ENCODE assay signal across 27 mouse cellular contexts in the genomic region with DNA sequence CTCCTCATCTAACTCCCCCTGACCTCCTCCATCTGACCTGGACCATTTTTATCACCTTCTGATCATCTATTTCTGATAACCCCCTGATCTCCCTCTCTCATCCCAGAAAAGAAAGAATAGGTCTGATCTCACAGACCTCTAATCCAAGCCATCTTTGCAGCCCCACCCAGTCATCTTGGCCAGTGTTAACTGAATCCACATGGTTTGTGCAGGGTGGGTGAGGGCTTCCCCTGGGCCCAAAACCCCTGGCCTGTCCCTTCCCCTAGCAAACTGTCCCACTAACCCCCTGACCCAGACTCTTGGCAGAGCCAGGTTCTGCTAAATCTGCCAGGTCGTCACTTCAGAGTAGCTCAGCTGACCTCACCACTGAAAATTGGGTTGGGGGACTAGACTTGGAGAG. TPM values are rescaled to one million over a fixed set of nuclear protein-coding genes. Genes with fewer than 3 reads are reported as not detected.
DNase-seq lines count a peak whose midpoint lies in the region; TF ChIP-seq lines count a peak whose summit lies in the region.
"Had no signal": no experiment of that assay in that cellular context is flagged by ENCODE, and none has a peak within 500 bp of the region (broad histone marks: within the 10 kb centered on the region; RNA-seq: fewer than 3 reads in every experiment).

No protein-coding gene starts in this region.

- no peak for TF ChIP-seq CTCF in gastrocnemius, adult 2 months (IDR thresholded peaks at IDR 0.05)
- no peak for TF ChIP-seq CTCF in embryonic fibroblast, embryonic 13.5 days (IDR thresholded peaks at IDR 0.05; ENCODE audit: borderline replicate concordance, insufficient read depth, low read length)

- peak overlapping the region; percentile 69 for H3K27ac ChIP-seq in gastrocnemius, adult 2 months
- H3K27ac ChIP-seq in embryonic fibroblast, embryonic 13.5 days (ENCODE audit: insufficient read depth, low read length) = 0 out of 2 replicates have a peak overlapping the region, but pooled peaks have one; percentile 41
- H3K27ac ChIP-seq: embryonic facial prominence, embryonic 10.5 days; embryonic facial prominence, embryonic 12.5 days; forebrain, embryonic 10.5 days; forebrain, embryonic 12.5 days had no signal

- peak overlapping the region; percentile 76; the same call in 1 of the 2 replicates for H3K4me3 ChIP-seq in gastrocnemius, adult 2 months
- H3K4me3 ChIP-seq in embryonic fibroblast, embryonic 13.5 days (ENCODE audit: insufficient read depth, low read length) = no peak overlapping the region
- no peak overlapping the region for H3K4me3 ChIP-seq in myocyte
- H3K4me3 ChIP-seq: embryonic facial prominence, embryonic 10.5 days; embryonic facial prominence, embryonic 12.5 days; erythroblast, embryonic 14.5 days; forebrain, embryonic 10.5 days; forebrain, embryonic 12.5 days had no signal

- H3K79me2 ChIP-seq in myocyte (ENCODE audit: control insufficient read depth, insufficient read depth) = peaks cover 22% of the 10 kb centered on the region

- H3ac ChIP-seq in myocyte (ENCODE audit: control insufficient read depth, insufficient read length) = no peak overlapping the region

- peak; percentile 59 for DNase-seq in gastrocnemius, adult 2 months
- DNase-seq in gastrocnemius, adult 8-10 months (ENCODE audit: low spot score in 2 of 2) = no peak
- no peak for DNase-seq in kidney, postnatal 25 days
- DNase-seq: cerebellum, adult 11 months; cerebellum, adult 18-20 months; cerebellum, adult 8-10 months; cerebellum, postnatal 10 days; cerebellum, postnatal 25 days had no signal

- H3K36me3 ChIP-seq in myocyte (ENCODE audit: control insufficient read depth, insufficient read depth) = no peaks in the 10 kb centered on the region
- H3K36me3 ChIP-seq: embryonic facial prominence, embryonic 10.5 days; embryonic facial prominence, embryonic 12.5 days; forebrain, embryonic 10.5 days; forebrain, embryonic 12.5 days had no signal

- TF ChIP-seq POLR2A in embryonic fibroblast, embryonic 13.5 days (IDR thresholded peaks at IDR 0.05; ENCODE audit: low read depth, low read length) = no peak
- no peak for TF ChIP-seq POLR2A in myocyte (IDR thresholded peaks at IDR 0.05; ENCODE audit: insufficient read length, low read depth)

- H3K4me1 ChIP-seq in embryonic fibroblast, embryonic 13.5 days (ENCODE audit: control insufficient read depth, insufficient read depth, low read length) = 0 out of 2 replicates have a peak, but pooled peaks cover 5% of the 10 kb centered on the region

- H3K27me3 ChIP-seq in myocyte (ENCODE audit: control insufficient read depth, insufficient read depth, insufficient read length) = no peaks in the 10 kb centered on the region

- H3K4me2 ChIP-seq in myocyte (ENCODE audit: low read depth) = peak overlapping the region; percentile 41
- H3K4me2 ChIP-seq: embryonic facial prominence, embryonic 12.5 days; forebrain, embryonic 12.5 days had no signal

- intact Hi-C loops in gastrocnemius, adult 2 months (cut with DNase I) = no loop called here

TF ChIP-seq in myocyte, 11 proteins besides CTCF, POLR2A, EP300 and RAD21:
- TF ChIP-seq E2F4 (IDR thresholded peaks at IDR 0.05; ENCODE audit: insufficient read depth) = no peak
- TF ChIP-seq SRF (IDR thresholded peaks at IDR 0.05; ENCODE audit: control insufficient read depth, insufficient read length, low read depth) = no peak
- no peak for TF ChIP-seq CEBPB (IDR thresholded peaks at IDR 0.05; ENCODE audit: insufficient read depth, poor library complexity, severe bottlenecking)
- TF ChIP-seq POLR2AphosphoS2 (IDR thresholded peaks at IDR 0.05; ENCODE audit: insufficient read length, low read depth) = no peak
- TF ChIP-seq MAX (IDR thresholded peaks at IDR 0.05; ENCODE audit: low read depth) = no peak
- no peak for TF ChIP-seq USF1 (IDR thresholded peaks at IDR 0.05; ENCODE audit: low read depth)
- TF ChIP-seq MYOG (IDR thresholded peaks at IDR 0.05; ENCODE audit: control insufficient read depth in 1 of 3, insufficient read depth in 1 of 3, insufficient read length in 2 of 3, low read depth in 2 of 3) = no peak
- TF ChIP-seq REST (IDR thresholded peaks at IDR 0.05; ENCODE audit: insufficient read depth, insufficient read length) = no peak
- no peak for TF ChIP-seq TCF12 (IDR thresholded peaks at IDR 0.05; ENCODE audit: insufficient read depth, poor library complexity, severe bottlenecking)
- no peak for TF ChIP-seq MYOD1 (IDR thresholded peaks at IDR 0.05; ENCODE audit: control insufficient read depth in 1 of 3, insufficient read length in 2 of 3, low read depth in 2 of 3)
- no peak for TF ChIP-seq TCF3 (IDR thresholded peaks at IDR 0.05; ENCODE audit: insufficient read length, low read depth)

RNA-seq across cellular contexts. Expression of gene Col5a3, which starts 4.1 kb away (rescaled TPM):
- total RNA-seq in gastrocnemius, adult 2 months (2021) = 10 to 100 TPM; 12.8 to 22.5 TPM
- total RNA-seq in gastrocnemius, adult 8-10 months (2022) = 1 to 10 TPM; 2.8 to 8.0 (median 6.7) TPM
- polyA plus RNA-seq in embryonic fibroblast, embryonic 13.5 days (2011; ENCODE audit: insufficient read length, low read depth, missing spikeins) = 68.7 and 71.7 TPM in 2 replicates
- 70.3 TPM for polyA plus RNA-seq in myocyte (2012; fragmentation: generic; extraction: Trizol)
- polyA plus RNA-seq: erythroblast, embryonic 14.5 days had no signal

RNA-seq across cellular contexts. Expression of gene Rdh8, which starts 7.5 kb away (rescaled TPM):
- under 1 TPM in 1 of 2 experiments, not detected in 1; 0.56 TPM for total RNA-seq in gastrocnemius, adult 2 months (2021)
- total RNA-seq in gastrocnemius, adult 8-10 months (2022) = 1 to 10 TPM in 1 of 4 experiments, under 1 TPM in 2, not detected in 1; 0.46 to 1.0 (median 0.80) TPM
- polyA plus RNA-seq in embryonic fibroblast, embryonic 13.5 days (2011; ENCODE audit: insufficient read length, low read depth, missing spikeins) = not detected in 2 replicates
- polyA plus RNA-seq in myocyte (2012; fragmentation: generic; extraction: Trizol) = not detected
- total RNA-seq: adrenal gland, adult 2 months; adrenal gland, postnatal 10 days; adrenal gland, postnatal 25 days; adrenal gland, postnatal 4 days; ES-E14; MEL had no signal
- polyA plus RNA-seq: adrenal gland, adult 2 months; brain, embryonic 14.5 days; C2C12; cortical plate, adult 2 months; embryonic facial prominence, embryonic 10.5 days; embryonic facial prominence, embryonic 12.5 days; embryonic facial prominence, embryonic 14.5 days; erythroblast, embryonic 14.5 days; forebrain, embryonic 10.5 days; forebrain, embryonic 12.5 days; forebrain, embryonic 14.5 days; forebrain, embryonic 16.5 days had no signal

RNA-seq across cellular contexts. Expression of gene A230050P20Rik, which starts 57.7 kb away (rescaled TPM):
- 1 to 10 TPM; 2.1 to 2.3 TPM for total RNA-seq in gastrocnemius, adult 2 months (2021)
- 1 to 10 TPM in 3 of 4 experiments, under 1 TPM in 1; 0.53 to 2.7 (median 1.5) TPM for total RNA-seq in gastrocnemius, adult 8-10 months (2022)
- 14.7 and 25.3 TPM in 2 replicates for polyA plus RNA-seq in embryonic fibroblast, embryonic 13.5 days (2011; ENCODE audit: insufficient read length, low read depth, missing spikeins)
- polyA plus RNA-seq in myocyte (2012; fragmentation: generic; extraction: Trizol) = 4.6 TPM
